Mouse (Mus musculus) frontal cortex, postnatal 14 days (tissue): ENCODE measurements around the gene Hnf1a.
"Not testable (repeated sequence)": the region's sequence is repeated elsewhere in the genome, so short reads cannot be mapped to it uniquely, and the experiment has no call there.

ENCODE experiments used
- DNase-seq, 2 experiments: peaks; one replicate each; pipeline ENCODE4 v3.0.0; 2022; ENCODE audit warnings: low spot score in 2 of 2

The Hnf1a gene

DNA sequence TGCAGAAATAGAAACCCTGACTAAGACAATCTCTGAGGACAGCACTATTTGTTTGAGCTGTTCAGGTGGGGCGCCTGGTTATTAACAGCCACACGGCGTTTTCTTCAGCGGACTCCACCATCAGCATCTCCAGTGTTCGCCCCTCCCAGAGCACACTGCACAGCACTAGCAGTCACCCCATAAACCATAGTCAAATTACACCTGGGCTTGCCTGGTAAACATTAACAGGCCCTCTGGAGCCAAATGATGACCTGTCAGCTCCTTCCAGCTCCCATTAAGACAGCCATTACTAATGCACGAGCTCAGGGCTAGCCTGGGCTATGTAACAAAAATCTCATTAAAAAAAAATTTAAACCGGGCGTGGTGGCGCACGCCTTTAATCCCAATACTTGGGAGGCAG, 25.8 kb downstream of the Hnf1a start:
- DNase-seq, result no peak

DNA sequence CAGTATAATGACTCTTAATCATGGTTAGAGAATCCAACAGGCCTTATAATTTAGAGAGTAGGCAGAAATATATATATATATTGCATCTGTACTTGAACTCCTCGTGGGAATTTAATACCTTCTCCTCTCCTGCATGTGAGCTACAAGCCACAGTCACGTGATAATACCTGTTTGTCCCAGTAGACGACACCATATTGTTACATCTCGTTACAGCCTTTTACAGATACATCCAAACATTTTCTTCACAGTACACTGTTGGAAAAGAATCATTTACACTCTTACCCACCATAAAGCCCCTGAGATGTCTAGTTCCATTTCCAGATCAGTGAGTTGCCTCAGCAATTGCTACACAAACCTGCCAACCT, 28.1 kb downstream of the Hnf1a start:
- DNase-seq, result no peak

DNA sequence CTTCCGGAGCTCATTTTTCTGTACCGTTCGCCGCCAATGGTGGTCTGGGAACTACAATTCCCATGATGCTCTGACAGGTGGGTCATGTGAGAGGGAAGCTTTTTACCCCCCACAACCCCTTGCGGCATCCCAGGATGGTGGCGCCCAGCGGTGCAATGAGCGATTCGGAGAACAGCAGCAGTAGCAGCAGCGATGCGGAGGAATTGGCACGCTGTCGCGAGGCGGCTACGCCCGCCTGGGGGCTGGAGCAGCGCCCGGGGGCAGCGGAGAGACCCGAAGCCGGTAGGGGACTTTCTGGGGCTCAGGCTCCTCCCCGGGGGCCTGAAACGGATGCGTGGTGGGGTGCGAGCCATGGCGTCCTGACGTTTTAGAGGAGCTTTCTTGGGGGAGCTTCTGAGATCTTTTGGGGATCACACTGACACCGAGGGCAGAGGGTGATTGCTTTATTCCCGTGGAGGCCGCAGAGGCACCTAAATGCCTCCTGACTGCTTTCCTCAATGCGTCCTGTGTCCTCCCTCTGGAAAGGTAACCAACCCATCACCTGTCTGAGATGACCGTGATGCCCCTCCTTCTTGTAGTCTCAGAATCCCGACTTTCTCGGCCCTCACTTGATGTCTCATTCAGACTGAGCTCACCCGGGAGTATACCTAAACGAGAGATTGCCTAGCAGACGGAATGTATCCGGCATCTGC, 28.7 kb downstream of the Hnf1a start, which contains the start of gene 2210016L21Rik:
2210016L21Rik (plus strand) TSS at position 85 of the 692 bp plus-strand sequence.
- DNase-seq, result peak; percentile 82

DNA sequence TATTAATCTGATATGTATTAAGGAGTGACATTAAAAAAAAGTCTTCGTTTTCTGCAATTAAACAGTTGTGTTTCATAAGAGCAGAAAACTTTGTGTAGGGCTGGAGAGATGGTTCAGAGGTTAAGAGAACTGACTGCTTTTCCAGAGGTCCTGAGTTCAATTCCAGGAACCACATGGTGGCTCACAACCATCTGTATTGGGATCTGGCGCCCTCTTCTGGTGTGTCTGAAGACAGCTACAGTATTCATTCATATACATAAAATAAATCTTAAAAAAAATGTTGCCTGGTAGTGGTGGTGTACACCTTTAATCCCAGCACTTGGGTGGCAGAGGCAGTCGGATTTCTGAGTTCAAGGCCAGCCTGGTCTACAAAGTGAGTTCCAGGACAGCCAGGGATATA, 29.8 kb downstream of the Hnf1a start:
- not testable (repeated sequence) for DNase-seq

DNA sequence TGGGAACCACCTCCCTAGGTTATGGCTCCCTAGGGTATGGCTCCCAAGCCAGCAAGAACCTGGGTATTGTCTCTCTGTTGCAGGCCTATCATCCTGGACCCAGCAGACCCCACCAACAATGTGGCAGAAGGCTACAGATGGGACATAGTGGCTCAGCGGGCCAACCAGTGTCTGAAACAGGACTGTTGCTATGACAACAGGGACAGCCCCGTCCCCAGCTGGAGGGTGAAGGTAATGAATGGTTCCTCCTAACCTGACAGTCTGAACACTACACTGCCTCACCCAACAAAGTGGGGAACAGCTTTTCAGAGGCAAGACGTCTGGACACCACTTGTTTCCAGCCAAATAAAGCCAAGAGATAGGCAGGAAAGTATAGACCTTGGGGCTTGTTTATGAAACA, 35.1 kb downstream of the Hnf1a start:
- no peak for DNase-seq

DNA sequence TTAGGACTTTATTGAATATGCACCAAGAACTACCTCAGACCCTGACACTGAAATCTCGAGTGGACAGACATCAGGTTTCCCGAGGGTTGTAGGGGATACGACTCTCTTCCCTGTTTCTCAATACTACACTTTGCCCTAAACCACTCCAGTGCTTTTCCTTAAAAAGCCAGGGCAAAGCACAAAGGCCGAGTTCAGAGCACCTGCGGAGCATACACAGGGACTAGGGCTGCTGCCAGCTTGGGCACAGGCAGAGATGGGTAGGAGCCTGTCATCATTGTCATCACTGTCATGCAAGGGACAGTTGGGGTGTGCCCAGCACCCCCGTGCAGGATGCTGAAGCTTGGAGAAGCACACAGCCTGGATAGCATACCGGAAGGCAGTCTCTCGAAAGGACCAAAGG, 37.7 kb downstream of the Hnf1a start:
- DNase-seq, result no peak

DNA sequence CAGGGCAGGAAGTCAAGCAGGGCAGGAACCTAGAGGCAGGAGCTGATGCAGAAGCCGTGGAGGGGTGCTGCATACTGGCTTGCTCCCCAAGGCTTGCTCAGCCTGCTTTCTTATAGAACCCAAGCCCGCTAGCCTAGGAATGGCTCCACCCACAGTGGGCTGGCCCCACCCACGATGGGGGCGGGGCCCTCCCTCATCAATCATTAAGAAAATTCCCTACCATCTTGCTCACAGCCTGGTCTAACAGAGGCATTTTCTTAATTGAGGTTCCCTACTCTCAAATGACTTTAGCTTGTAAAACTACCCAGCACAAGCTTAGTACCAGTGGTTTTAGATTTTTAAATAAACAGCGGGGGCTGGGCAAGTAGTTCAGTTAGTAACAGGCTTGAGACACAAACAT, 39.3 kb downstream of the Hnf1a start:
- no peak for DNase-seq

DNA sequence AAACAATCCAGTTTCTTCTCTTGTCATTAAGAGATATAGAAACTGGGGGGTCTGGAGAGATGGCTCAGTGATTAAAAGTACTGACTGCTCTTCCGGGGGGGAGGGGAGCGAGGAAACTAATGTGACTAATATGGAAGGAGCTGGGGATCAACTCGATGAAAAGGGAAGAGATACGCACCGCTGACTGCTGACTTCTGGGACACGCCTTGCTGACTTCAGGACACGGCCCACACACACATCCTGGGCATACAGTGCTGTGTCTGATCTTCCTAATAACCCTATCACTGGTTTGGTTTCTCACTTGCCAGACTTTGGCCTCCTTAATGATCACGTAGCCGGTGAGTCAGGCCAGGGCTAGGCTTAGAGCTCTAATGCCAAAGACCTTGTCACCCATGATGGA, 44.1 kb downstream of the Hnf1a start:
- DNase-seq, result no peak

DNA sequence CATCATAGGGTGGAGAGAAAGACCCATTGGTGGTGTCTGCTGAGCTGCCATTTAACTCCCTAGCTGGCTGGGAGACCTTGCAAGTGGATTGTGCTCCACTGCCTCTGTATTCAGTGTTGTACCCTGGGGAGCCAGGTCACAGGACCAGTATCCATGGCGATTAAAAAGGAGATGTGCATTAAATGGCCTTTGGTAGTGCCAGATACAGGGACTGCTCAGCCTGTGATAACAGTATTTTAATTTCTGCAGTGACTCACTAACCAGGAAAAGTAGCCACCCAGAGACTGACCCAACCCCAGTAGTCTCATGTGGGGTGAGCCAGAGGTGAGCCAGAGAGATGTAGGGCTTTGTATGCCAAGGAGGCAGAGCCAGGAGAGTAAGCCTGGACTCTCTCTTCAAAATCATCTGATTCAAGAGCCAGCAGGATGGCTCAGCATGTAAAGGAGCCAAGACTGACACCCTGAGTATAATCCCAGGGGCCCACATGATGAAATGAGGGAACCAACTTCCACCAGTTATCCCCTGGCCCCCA, 44.7 kb downstream of the Hnf1a start:
- DNase-seq, result no peak

DNA sequence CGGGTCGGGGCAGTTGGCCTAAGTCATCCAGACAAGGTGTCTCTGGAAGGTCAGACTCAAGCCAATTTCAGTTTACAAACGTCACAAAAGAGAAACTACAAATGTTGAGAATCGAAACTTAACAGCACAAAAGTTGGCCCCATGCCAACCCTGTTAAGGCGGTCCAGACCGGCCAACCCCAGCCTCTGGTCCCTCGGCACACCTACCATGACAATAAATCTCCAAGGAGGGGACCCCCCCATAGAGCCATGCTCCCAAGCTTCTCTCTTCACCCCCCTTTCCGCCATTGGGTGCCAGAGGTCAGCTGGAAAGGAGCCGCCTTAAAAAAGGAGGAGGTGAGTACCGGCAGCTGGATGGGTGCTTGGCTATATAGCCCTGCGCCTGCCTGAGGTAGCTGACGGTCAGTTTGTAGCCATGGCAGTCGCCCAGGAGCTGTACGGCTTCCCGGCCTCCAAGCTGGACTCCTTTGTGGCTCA, 47.9 kb downstream of the Hnf1a start, which contains the start of gene Oasl1:
Oasl1 (plus strand) TSS at position 243 of the 476 bp plus-strand sequence.
- DNase-seq, result no peak

DNA sequence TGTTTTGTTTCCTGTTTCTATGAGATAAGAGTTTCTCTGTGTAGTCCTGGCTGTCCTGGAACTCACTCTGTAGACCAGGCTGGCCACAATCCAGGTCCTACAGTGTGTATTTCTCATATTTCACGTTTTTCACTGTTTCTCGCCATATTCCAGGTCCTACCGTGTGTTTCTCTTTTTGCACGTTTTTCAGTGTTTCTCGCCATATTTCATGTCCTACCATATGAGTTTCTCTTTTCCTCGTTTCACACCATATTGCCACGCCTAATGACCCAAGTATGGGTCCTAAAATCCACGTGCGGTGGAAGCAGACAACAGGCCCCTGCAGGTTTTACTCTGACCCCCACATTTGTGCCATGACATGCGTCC, 48.5 kb downstream of the Hnf1a start:
- DNase-seq, result no peak

DNA sequence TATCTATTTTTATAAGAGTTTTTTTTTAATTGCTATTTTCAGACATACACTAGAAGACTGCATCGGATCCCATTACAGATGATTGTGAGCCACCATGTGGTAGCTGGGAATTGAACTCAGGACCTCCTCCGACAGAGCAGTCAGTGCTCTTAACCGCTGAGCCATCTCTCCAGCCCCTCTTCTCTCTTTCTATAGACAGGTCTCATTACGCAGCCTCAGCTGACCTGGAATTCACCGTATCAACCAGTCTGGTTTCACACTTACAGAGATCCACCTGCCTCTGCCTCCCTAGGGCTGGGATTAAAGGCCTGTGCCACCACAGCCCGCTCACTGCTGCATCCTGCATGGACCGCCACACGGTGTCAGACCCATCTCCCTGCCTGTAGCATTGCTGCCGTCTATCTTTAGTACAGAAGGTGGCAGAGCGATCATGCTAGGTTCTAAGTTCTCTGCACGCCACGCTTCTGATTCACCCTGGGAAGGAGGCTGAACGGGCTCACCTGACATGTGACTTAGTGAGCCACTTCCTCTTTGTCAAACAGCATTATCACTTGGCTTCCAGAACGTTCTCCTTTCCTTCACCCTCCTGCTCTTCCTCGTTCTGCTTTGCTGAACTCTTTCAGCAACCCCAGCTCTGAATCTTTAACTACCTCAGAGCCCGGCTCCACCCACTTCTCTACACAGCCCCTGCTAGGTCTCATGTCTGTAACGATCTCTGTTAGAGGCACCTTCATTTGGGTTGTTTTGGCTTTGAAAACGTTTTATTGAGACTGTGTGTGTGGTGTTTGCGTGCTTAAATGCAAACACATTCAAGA, 49.1 kb downstream of the Hnf1a start:
- DNase-seq, result no peak

DNA sequence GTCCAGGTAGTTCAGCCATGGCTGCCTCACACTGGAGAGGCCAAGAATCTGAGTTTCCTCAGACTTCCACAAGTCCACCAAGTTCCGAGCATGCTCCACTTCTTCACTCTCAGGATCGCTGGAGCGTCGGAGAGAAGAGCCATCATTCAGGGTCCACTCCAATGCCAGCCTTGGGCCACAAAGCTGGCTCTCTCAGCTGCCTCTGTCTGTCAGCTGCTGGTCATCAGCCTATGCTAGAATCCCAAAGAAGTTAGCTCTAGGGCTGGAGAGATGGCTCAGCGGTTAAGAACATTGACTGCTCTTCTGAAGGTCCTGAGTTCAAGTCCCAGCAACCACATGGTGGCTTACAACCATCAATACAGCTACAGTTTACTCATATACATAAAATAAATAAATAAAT, 53.5 kb downstream of the Hnf1a start:
- DNase-seq, result not testable (repeated sequence)

DNA sequence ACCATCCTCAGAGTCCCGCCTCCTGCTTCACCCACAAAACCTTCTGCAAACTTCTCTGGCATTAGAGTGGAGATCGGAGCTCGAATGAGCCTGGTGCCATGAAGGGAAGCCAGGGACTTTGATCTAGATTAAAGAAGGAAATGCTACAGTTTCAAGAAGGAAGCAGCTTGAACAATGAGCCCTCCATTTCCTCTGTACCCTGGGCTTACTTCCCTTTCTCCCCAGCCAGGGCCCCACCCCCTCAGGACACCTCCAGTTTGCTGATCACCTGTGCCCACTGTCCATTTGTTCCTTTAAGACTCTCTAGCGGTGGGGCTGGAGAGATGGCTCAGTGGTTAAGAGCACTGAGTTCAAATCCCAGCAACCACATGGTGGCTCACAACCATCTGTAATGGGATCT, 54.1 kb downstream of the Hnf1a start:
- DNase-seq, result no peak

DNA sequence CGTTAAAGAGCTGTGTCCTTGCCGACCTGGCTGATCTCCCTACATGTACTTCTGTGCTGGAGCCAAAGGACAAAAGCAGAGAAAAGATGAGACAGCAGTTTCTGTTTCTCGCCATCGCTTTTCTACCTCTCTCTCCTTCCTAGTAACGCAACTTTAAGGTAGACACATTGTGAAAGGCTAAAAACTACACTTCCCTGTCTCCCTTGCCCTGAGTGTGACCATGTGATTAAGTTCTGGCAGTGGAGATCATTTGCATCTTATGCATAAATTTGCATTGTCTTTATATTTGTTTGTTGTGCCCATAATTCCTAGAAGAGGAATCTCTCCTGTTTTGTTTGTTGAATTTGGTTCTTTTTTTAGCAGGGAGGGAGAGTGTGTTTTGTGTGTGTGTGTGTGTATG, 55.0 kb downstream of the Hnf1a start:
- no peak for DNase-seq

DNA sequence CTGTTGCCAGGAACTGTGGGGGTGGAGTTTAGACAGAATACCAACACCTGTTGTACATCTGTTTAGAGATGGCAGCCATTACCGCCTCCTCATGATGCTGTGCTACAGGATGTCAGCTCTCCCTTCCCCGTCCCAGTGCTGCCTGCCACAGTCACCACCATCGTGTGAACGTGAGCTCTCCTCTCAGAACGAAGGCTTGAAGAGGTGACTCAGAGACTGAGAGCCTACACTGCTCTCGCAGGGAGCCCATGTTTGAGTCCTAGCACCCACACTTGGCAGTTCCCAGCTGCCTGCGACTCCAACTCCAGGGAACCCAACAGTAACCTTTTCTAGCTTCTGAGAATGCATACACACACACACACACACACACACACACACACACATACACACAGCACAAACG, 56.0 kb downstream of the Hnf1a start:
- DNase-seq, result peak in 1 of 2 experiments; percentile 23

DNA sequence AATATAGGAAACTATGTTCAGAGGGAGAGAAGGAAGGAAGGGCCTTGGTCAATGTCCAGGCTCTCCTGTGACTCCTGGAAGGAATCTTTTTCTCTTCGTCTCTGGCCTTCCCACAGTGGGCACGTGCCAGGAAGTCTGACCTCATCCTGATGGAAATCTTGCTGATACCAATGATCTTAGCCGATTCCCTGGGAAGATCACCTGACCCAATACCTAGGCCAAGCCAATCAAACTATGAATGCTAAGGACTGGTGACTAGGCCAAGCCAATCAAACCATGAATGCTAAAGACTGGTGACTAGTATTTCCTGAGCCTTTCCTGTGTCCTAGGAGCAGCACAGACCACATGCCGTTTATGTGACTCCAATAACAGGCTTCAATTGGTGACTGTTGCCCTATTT, 57.2 kb downstream of the Hnf1a start:
- no peak for DNase-seq

DNA sequence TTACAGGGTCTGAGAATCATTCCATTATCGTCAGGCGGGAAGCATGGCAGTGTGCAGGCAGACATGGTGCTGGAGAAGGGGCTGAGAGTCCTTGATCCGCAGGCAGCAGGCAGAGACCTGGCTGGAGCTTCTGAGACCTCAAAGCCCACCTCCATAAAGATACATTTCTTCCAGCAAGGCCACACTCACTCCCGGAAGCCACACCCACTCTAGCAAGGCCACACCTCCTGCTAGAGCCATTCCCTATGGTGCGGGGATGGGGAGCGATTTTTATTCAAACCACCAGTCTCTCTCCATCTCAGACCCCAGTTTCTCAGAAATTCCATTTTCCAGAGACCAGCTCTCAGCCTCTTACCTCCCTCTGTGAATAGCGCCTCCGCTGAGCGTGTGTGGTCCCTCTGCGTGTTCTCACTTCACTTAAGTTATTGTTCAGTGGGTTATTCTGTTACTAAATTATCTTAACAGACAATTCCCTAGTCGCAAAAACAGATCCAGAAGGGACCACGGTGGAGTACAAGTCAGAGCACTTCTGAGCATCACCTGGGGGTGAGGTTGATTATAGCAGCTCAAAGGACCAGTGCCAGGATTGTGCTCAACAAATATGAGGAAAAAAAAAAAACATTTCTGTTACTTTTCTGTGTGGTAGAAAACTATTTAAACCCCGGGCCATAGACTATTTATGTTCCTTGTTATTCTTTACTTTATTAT, 62.1 kb downstream of the Hnf1a start:
- DNase-seq, result no peak

DNA sequence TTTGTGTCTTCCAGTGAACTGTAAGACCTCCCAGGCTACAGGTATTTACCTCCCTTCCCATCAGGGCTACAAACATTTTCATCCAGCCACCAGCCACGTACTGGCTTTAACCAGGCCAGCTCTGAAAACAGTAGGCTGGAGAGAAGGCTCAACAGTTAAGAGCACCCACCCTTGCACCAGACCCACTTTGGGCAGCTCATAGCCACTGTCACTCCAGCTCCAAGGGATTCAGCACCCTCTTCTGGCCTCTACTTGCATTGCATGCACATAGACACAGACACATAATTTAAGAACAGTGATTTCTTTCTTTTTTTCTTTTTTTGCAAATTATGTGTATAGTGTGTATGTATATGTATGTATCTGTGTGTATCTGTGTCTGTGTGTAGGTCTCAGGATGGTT, 68.5 kb downstream of the Hnf1a start:
- DNase-seq, result peak in 1 of 2 experiments; percentile 26
